Mouse (Mus musculus): ENCODE data around the gene Dnpep. TPM values are rescaled to one million over a fixed set of nuclear protein-coding genes. Genes with fewer than 3 reads are reported as not detected.
A peak's percentile ranks its signal among the peaks of the same experiment; 100 is the strongest.

Gene Dnpep
- polyA plus RNA-seq, 1 experiment from 2014 or later: 115 TPM

- Histone ChIP-seq H3K36me3 (ENCODE audit: control insufficient read depth, insufficient read depth, low read length) (no peaks in the 10 kb centered on the region), H3K4me1 (ENCODE audit: control insufficient read depth, insufficient read depth, low read length) (peaks cover 26% of the 10 kb centered on the region), H3K4me2 (ENCODE audit: low read depth, low read length) (peak overlapping the region; percentile 16; the same call in 1 of the 2 replicates), H3K9ac (ENCODE audit: low read depth, low read length) (peak overlapping the region; percentile 26; the same call in 1 of the 2 replicates), H3K27me3 (replicated peaks; ENCODE audit: control insufficient read depth, insufficient read depth, low read length) (no peaks in the 10 kb centered on the region), H3K4me3 (ENCODE audit: low read depth, low read length) (no peak overlapping the region), H3K9me3 (ENCODE audit: control insufficient read depth, low read length) (no peaks in the 10 kb centered on the region), H3K27ac (replicated peaks; ENCODE audit: low read depth, low read length) (peak overlapping the region; percentile 74)
- ATAC-seq (ENCODE audit: low read depth): peak; percentile 13; the same call in 1 of the 2 replicates
- DNase-seq (ENCODE audit: low spot score): peak; percentile 39
- 17% methylated on average over 11 of the region's 11 CpGs for WGBS
Observed at GRCm38 (mm10) chr1:75338091-75338694, 20.4 kb upstream of the Dnpep start.

GRCm38 (mm10) chr1:75337097-75337496 is 19.3 kb upstream of the Dnpep start:
- H3K9ac ChIP-seq (ENCODE audit: low read depth, low read length): no peak overlapping the region
- 0 out of 2 replicates have a peak overlapping the region, but pooled peaks have one; percentile 74 for H3K27ac ChIP-seq (replicated peaks; ENCODE audit: low read depth, low read length)
- H3K9me3 ChIP-seq (ENCODE audit: control insufficient read depth, low read length): no peaks in the 10 kb centered on the region
- DNase-seq (ENCODE audit: low spot score) (no peak), ATAC-seq (ENCODE audit: low read depth) (no peak)
- H3K4me3 ChIP-seq (ENCODE audit: low read depth, low read length): no peak overlapping the region
- peaks cover 26% of the 10 kb centered on the region for H3K4me1 ChIP-seq (ENCODE audit: control insufficient read depth, insufficient read depth, low read length)
- no peaks in the 10 kb centered on the region for H3K27me3 ChIP-seq (replicated peaks; ENCODE audit: control insufficient read depth, insufficient read depth, low read length)
- WGBS: 79% methylated on average over 9 of the region's 9 CpGs
- H3K36me3 ChIP-seq (ENCODE audit: control insufficient read depth, insufficient read depth, low read length): no peaks in the 10 kb centered on the region
- no peak overlapping the region for H3K4me2 ChIP-seq (ENCODE audit: low read depth, low read length)

GRCm38 (mm10) chr1:75336461-75336860 is 18.7 kb upstream of the Dnpep start:
- no peak overlapping the region for H3K27ac ChIP-seq (replicated peaks; ENCODE audit: low read depth, low read length)
- 57% methylated on average over 3 of the region's 3 CpGs for WGBS
- no peak for ATAC-seq (ENCODE audit: low read depth)
- no peaks in the 10 kb centered on the region for H3K36me3 ChIP-seq (ENCODE audit: control insufficient read depth, insufficient read depth, low read length)
- H3K4me2 ChIP-seq (ENCODE audit: low read depth, low read length): no peak overlapping the region
- H3K4me3 ChIP-seq (ENCODE audit: low read depth, low read length): no peak overlapping the region
- H3K9ac ChIP-seq (ENCODE audit: low read depth, low read length): no peak overlapping the region
- H3K9me3 ChIP-seq (ENCODE audit: control insufficient read depth, low read length): no peaks in the 10 kb centered on the region
- no peak for DNase-seq (ENCODE audit: low spot score)
- H3K4me1 ChIP-seq (ENCODE audit: control insufficient read depth, insufficient read depth, low read length): peaks cover 26% of the 10 kb centered on the region
- no peaks in the 10 kb centered on the region for H3K27me3 ChIP-seq (replicated peaks; ENCODE audit: control insufficient read depth, insufficient read depth, low read length)

GRCm38 (mm10) chr1:75331271-75331670 is 13.5 kb upstream of the Dnpep start:
- no peaks in the 10 kb centered on the region for H3K4me1 ChIP-seq (ENCODE audit: control insufficient read depth, insufficient read depth, low read length)
- H3K9me3 ChIP-seq (ENCODE audit: control insufficient read depth, low read length): no peaks in the 10 kb centered on the region
- no peak for DNase-seq (ENCODE audit: low spot score)
- H3K4me3 ChIP-seq (ENCODE audit: low read depth, low read length): no peak overlapping the region
- no peaks in the 10 kb centered on the region for H3K27me3 ChIP-seq (replicated peaks; ENCODE audit: control insufficient read depth, insufficient read depth, low read length)
- no peaks in the 10 kb centered on the region for H3K36me3 ChIP-seq (ENCODE audit: control insufficient read depth, insufficient read depth, low read length)
- 59% methylated on average over 1 of the region's 1 CpGs for WGBS
- no peak overlapping the region for H3K9ac ChIP-seq (ENCODE audit: low read depth, low read length)
- H3K27ac ChIP-seq (replicated peaks; ENCODE audit: low read depth, low read length): no peak overlapping the region
- H3K4me2 ChIP-seq (ENCODE audit: low read depth, low read length): no peak overlapping the region
- ATAC-seq (ENCODE audit: low read depth): no peak

GRCm38 (mm10) chr1:75327461-75327860 is 9.7 kb upstream of the Dnpep start:
- Histone ChIP-seq H3K4me3 (ENCODE audit: low read depth, low read length) (no peak overlapping the region), H3K9me3 (ENCODE audit: control insufficient read depth, low read length) (no peaks in the 10 kb centered on the region), H3K27me3 (replicated peaks; ENCODE audit: control insufficient read depth, insufficient read depth, low read length) (no peaks in the 10 kb centered on the region), H3K36me3 (ENCODE audit: control insufficient read depth, insufficient read depth, low read length) (no peaks in the 10 kb centered on the region), H3K9ac (ENCODE audit: low read depth, low read length) (no peak overlapping the region), H3K4me1 (ENCODE audit: control insufficient read depth, insufficient read depth, low read length) (no peaks in the 10 kb centered on the region), H3K4me2 (ENCODE audit: low read depth, low read length) (no peak overlapping the region), H3K27ac (replicated peaks; ENCODE audit: low read depth, low read length) (no peak overlapping the region)
- ATAC-seq (ENCODE audit: low read depth): no peak
- no peak for DNase-seq (ENCODE audit: low spot score)

GRCm38 (mm10) chr1:75319166-75319565 is 1.4 kb upstream of the Dnpep start:
- no peak for DNase-seq (ENCODE audit: low spot score)
- no peak overlapping the region for H3K9ac ChIP-seq (ENCODE audit: low read depth, low read length)

GRCm38 (mm10) chr1:75318736-75319135 is 946 bp upstream of the Dnpep start:
- 84% methylated on average over 4 of the region's 4 CpGs for WGBS
- Histone ChIP-seq H3K27me3 (replicated peaks; ENCODE audit: control insufficient read depth, insufficient read depth, low read length) (no peaks in the 10 kb centered on the region), H3K27ac (replicated peaks; ENCODE audit: low read depth, low read length) (no peak overlapping the region), H3K9ac (ENCODE audit: low read depth, low read length) (no peak overlapping the region), H3K9me3 (ENCODE audit: control insufficient read depth, low read length) (no peaks in the 10 kb centered on the region), H3K4me3 (ENCODE audit: low read depth, low read length) (no peak overlapping the region), H3K4me2 (ENCODE audit: low read depth, low read length) (no peak overlapping the region), H3K36me3 (ENCODE audit: control insufficient read depth, insufficient read depth, low read length) (peaks cover 18% of the 10 kb centered on the region), H3K4me1 (ENCODE audit: control insufficient read depth, insufficient read depth, low read length) (peaks cover 8% of the 10 kb centered on the region)
- ATAC-seq (ENCODE audit: low read depth): no peak
- no peak for DNase-seq (ENCODE audit: low spot score)

More at GRCm38 (mm10) chr1:75319166-75319565, 1.4 kb upstream of the Dnpep start:
- no peaks in the 10 kb centered on the region for H3K9me3 ChIP-seq (ENCODE audit: control insufficient read depth, low read length)
- no peak overlapping the region for H3K4me3 ChIP-seq (ENCODE audit: low read depth, low read length)
- no peak for ATAC-seq (ENCODE audit: low read depth)
- 84% methylated on average over 10 of the region's 10 CpGs for WGBS
- H3K27ac ChIP-seq (replicated peaks; ENCODE audit: low read depth, low read length): no peak overlapping the region
- H3K4me1 ChIP-seq (ENCODE audit: control insufficient read depth, insufficient read depth, low read length): peaks cover 8% of the 10 kb centered on the region
- H3K27me3 ChIP-seq (replicated peaks; ENCODE audit: control insufficient read depth, insufficient read depth, low read length): no peaks in the 10 kb centered on the region
- no peak overlapping the region for H3K4me2 ChIP-seq (ENCODE audit: low read depth, low read length)
- peaks cover 14% of the 10 kb centered on the region for H3K36me3 ChIP-seq (ENCODE audit: control insufficient read depth, insufficient read depth, low read length)

GRCm38 (mm10) chr1:75318301-75318700 is 511 bp upstream of the Dnpep start:
- Histone ChIP-seq H3K4me1 (ENCODE audit: control insufficient read depth, insufficient read depth, low read length) (peaks cover 8% of the 10 kb centered on the region), H3K9me3 (ENCODE audit: control insufficient read depth, low read length) (no peaks in the 10 kb centered on the region), H3K9ac (ENCODE audit: low read depth, low read length) (peak overlapping the region; percentile 34), H3K4me3 (ENCODE audit: low read depth, low read length) (peak overlapping the region; percentile 27), H3K27me3 (replicated peaks; ENCODE audit: control insufficient read depth, insufficient read depth, low read length) (no peaks in the 10 kb centered on the region), H3K4me2 (ENCODE audit: low read depth, low read length) (peak overlapping the region; percentile 54), H3K27ac (replicated peaks; ENCODE audit: low read depth, low read length) (no peak overlapping the region; the same call in 1 of the 2 replicates), H3K36me3 (ENCODE audit: control insufficient read depth, insufficient read depth, low read length) (peaks cover 23% of the 10 kb centered on the region)
- 65% methylated on average over 3 of the region's 3 CpGs for WGBS
- DNase-seq (ENCODE audit: low spot score) (no peak), ATAC-seq (ENCODE audit: low read depth) (no peak)

- peak overlapping the region; percentile 66 for H3K4me2 ChIP-seq (ENCODE audit: low read depth, low read length)
- peak overlapping the region; percentile 90 for H3K27ac ChIP-seq (replicated peaks; ENCODE audit: low read depth, low read length)
- DNase-seq (ENCODE audit: low spot score) (peak; percentile 91), ATAC-seq (ENCODE audit: low read depth) (peak; percentile 42)
- H3K4me1 ChIP-seq (ENCODE audit: control insufficient read depth, insufficient read depth, low read length): peaks cover 8% of the 10 kb centered on the region
- H3K4me3 ChIP-seq (ENCODE audit: low read depth, low read length): peak overlapping the region; percentile 72
- no peaks in the 10 kb centered on the region for H3K9me3 ChIP-seq (ENCODE audit: control insufficient read depth, low read length)
- under 1% methylated on average over 17 of the region's 20 CpGs for WGBS
- H3K9ac ChIP-seq (ENCODE audit: low read depth, low read length): peak overlapping the region; percentile 74
- H3K27me3 ChIP-seq (replicated peaks; ENCODE audit: control insufficient read depth, insufficient read depth, low read length): no peaks in the 10 kb centered on the region
- H3K36me3 ChIP-seq (ENCODE audit: control insufficient read depth, insufficient read depth, low read length): peaks cover 37% of the 10 kb centered on the region
Observed at GRCm38 (mm10) chr1:75316861-75317240, 939 bp downstream of the Dnpep start.
